Mouse (Mus musculus): ENCODE measurements around the gene Focad. TPM values are rescaled to one million over a fixed set of nuclear protein-coding genes. Genes with fewer than 3 reads are reported as not detected.
A peak's percentile ranks its signal among the peaks of the same experiment; 100 is the strongest.

The Focad gene
- polyA plus RNA-seq, 1 experiment from 2014 or later, result 18.0 TPM

DNA sequence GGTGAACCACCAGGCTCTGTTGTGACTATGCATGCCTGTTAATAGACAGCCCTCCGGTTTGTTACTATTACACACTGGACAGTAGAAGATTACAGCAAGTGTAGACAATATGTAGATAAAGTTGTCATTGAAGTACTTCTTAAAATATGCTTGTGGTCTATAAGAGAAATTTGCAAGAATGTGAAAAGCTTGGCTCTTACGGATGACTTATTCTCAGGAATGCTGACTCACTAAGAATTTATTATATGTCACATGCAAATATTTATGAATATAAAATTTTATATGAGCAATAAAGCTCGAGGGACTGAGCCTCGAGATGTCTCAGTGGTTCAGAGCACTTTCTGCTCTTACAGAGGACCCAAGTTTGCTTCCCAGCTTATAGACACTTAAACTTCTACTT, 240.1 kb downstream of the Focad start:
- Histone ChIP-seq H3K4me1 (ENCODE audit: control insufficient read depth, insufficient read depth, low read length) (no peaks in the 10 kb centered on the region), H3K4me2 (ENCODE audit: low read depth, low read length) (no peak overlapping the region), H3K36me3 (replicated peaks; ENCODE audit: control insufficient read depth, insufficient read depth, low read depth, low read length) (no peaks in the 10 kb centered on the region), H3K27me3 (ENCODE audit: control insufficient read depth, insufficient read depth, low read length) (no peaks in the 10 kb centered on the region), H3K4me3 (ENCODE audit: low read depth, low read length) (no peak overlapping the region), H3K9me3 (replicated peaks; ENCODE audit: control insufficient read depth, low read length) (no peaks in the 10 kb centered on the region), H3K27ac (replicated peaks; ENCODE audit: low read depth, low read length) (no peak overlapping the region), H3K9ac (replicated peaks; ENCODE audit: low read length) (no peak overlapping the region)
- WGBS, result 84% methylated on average over 4 of the region's 4 CpGs
- ATAC-seq (replicated peaks; ENCODE audit: insufficient number of reproducible peaks, low FRiP score, low TSS enrichment, low read depth) (no peak), DNase-seq (ENCODE audit: low spot score) (no peak)

DNA sequence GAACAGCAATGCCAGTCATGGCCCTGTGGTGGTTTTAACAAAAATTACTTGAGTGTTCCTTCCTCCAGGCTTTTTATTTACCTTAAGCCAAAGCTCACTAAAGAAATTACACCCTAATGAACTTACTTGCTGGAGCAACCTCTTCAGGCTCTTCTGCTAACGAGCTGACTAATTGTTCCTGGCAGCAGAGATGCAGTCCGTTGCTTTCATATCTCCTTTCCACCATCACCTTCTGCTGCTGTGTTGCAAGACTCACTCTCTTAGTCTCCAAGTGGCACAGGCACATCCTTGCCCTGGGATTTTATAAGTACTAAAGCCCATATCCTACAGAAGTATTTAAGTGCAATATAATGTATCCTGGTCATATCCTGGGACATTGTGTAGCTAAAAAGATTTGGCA, 242.3 kb downstream of the Focad start:
- WGBS, result 59% methylated on average over 2 of the region's 2 CpGs
- DNase-seq (ENCODE audit: low spot score) (no peak), ATAC-seq (replicated peaks; ENCODE audit: insufficient number of reproducible peaks, low FRiP score, low TSS enrichment, low read depth) (no peak)
- H3K27ac ChIP-seq (replicated peaks; ENCODE audit: low read depth, low read length), result no peak overlapping the region
- no peak overlapping the region for H3K4me3 ChIP-seq (ENCODE audit: low read depth, low read length)
- no peaks in the 10 kb centered on the region for H3K9me3 ChIP-seq (replicated peaks; ENCODE audit: control insufficient read depth, low read length)
- no peak overlapping the region for H3K9ac ChIP-seq (replicated peaks; ENCODE audit: low read length)
- no peaks in the 10 kb centered on the region for H3K4me1 ChIP-seq (ENCODE audit: control insufficient read depth, insufficient read depth, low read length)
- H3K4me2 ChIP-seq (ENCODE audit: low read depth, low read length), result no peak overlapping the region
- no peaks in the 10 kb centered on the region for H3K27me3 ChIP-seq (ENCODE audit: control insufficient read depth, insufficient read depth, low read length)
- no peaks in the 10 kb centered on the region for H3K36me3 ChIP-seq (replicated peaks; ENCODE audit: control insufficient read depth, insufficient read depth, low read depth, low read length)

DNA sequence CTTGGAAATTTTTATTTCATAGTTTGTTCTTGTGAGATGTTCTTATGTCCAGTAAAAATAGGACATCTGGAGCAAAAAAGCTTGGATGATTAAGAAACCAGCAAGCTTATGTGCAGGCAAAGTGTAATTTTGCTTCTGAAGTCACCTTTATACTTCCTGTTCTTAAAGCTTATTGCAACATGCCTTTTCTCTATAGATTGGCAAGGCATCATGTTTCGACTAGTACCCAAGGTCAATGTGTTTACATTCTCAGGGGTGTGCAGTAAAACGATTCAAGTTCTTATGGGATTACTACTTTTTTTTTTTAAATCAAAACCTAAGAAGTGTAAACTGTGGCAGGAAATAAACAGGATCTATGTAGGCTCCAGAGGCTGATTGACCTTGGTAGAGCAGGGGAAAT, 242.9 kb downstream of the Focad start:
- DNase-seq (ENCODE audit: low spot score) (no peak), ATAC-seq (replicated peaks; ENCODE audit: insufficient number of reproducible peaks, low FRiP score, low TSS enrichment, low read depth) (no peak)
- Histone ChIP-seq H3K9me3 (replicated peaks; ENCODE audit: control insufficient read depth, low read length) (no peaks in the 10 kb centered on the region), H3K36me3 (replicated peaks; ENCODE audit: control insufficient read depth, insufficient read depth, low read depth, low read length) (no peaks in the 10 kb centered on the region), H3K4me1 (ENCODE audit: control insufficient read depth, insufficient read depth, low read length) (no peaks in the 10 kb centered on the region), H3K4me3 (ENCODE audit: low read depth, low read length) (no peak overlapping the region), H3K27me3 (ENCODE audit: control insufficient read depth, insufficient read depth, low read length) (no peaks in the 10 kb centered on the region), H3K4me2 (ENCODE audit: low read depth, low read length) (no peak overlapping the region), H3K9ac (replicated peaks; ENCODE audit: low read length) (no peak overlapping the region), H3K27ac (replicated peaks; ENCODE audit: low read depth, low read length) (no peak overlapping the region)
- 46% methylated on average over 2 of the region's 2 CpGs for WGBS

DNA sequence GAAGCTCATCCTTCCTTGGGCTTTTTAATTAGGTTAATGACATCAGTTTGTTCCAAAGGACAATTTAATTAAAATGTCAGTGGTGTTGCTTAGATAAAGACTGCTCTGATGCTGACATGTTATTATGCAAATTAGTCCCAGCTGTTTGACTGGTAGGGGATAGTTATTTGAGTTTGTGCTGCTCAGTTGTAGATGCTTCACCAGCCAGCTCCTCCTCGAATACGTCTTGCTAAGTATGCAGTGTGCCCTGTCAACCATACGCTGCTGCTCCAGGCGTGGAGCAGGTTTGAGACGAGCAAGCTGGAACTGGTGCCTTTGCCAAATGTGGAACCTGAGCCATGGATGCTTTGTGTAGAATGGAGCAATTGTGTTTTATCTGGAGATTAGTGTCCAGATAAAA, 243.7 kb downstream of the Focad start:
- H3K27me3 ChIP-seq (ENCODE audit: control insufficient read depth, insufficient read depth, low read length), result no peaks in the 10 kb centered on the region
- H3K4me1 ChIP-seq (ENCODE audit: control insufficient read depth, insufficient read depth, low read length), result no peaks in the 10 kb centered on the region
- no peak overlapping the region for H3K9ac ChIP-seq (replicated peaks; ENCODE audit: low read length)
- H3K27ac ChIP-seq (replicated peaks; ENCODE audit: low read depth, low read length), result no peak overlapping the region
- no peak overlapping the region for H3K4me3 ChIP-seq (ENCODE audit: low read depth, low read length)
- H3K4me2 ChIP-seq (ENCODE audit: low read depth, low read length), result no peak overlapping the region
- H3K36me3 ChIP-seq (replicated peaks; ENCODE audit: control insufficient read depth, insufficient read depth, low read depth, low read length), result no peaks in the 10 kb centered on the region
- H3K9me3 ChIP-seq (replicated peaks; ENCODE audit: control insufficient read depth, low read length), result no peaks in the 10 kb centered on the region
- DNase-seq (ENCODE audit: low spot score), result peak; percentile 28
- 26% methylated on average over 5 of the region's 5 CpGs for WGBS
- no peak for ATAC-seq (replicated peaks; ENCODE audit: insufficient number of reproducible peaks, low FRiP score, low TSS enrichment, low read depth)

DNA sequence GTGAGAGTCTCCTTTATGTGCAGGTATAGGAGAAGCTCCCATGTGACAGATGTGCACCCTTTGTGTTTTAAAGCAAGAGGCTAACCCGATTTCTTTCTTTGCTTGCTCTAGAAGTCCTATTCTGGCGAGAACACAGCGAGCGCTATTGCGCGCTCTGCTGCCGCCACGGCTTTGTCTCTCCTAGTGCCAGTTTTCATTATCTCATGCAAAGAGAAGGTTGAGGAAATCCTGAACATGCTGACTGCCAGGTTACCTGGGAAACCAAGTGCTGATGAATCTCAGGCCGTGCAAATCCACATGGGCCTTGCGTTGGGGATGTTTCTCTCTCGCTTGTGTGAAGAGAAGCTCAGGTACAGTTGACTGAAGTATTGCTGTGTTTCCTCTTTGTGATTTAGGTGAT, 250.0 kb downstream of the Focad start:
- Histone ChIP-seq H3K4me1 (ENCODE audit: control insufficient read depth, insufficient read depth, low read length) (no peaks in the 10 kb centered on the region), H3K4me2 (ENCODE audit: low read depth, low read length) (no peak overlapping the region), H3K9ac (replicated peaks; ENCODE audit: low read length) (no peak overlapping the region), H3K4me3 (ENCODE audit: low read depth, low read length) (no peak overlapping the region), H3K9me3 (replicated peaks; ENCODE audit: control insufficient read depth, low read length) (no peaks in the 10 kb centered on the region), H3K27ac (replicated peaks; ENCODE audit: low read depth, low read length) (no peak overlapping the region), H3K36me3 (replicated peaks; ENCODE audit: control insufficient read depth, insufficient read depth, low read depth, low read length) (no peaks in the 10 kb centered on the region), H3K27me3 (ENCODE audit: control insufficient read depth, insufficient read depth, low read length) (no peaks in the 10 kb centered on the region)
- DNase-seq (ENCODE audit: low spot score) (no peak), ATAC-seq (replicated peaks; ENCODE audit: insufficient number of reproducible peaks, low FRiP score, low TSS enrichment, low read depth) (no peak)
- 86% methylated on average over 11 of the region's 11 CpGs for WGBS

DNA sequence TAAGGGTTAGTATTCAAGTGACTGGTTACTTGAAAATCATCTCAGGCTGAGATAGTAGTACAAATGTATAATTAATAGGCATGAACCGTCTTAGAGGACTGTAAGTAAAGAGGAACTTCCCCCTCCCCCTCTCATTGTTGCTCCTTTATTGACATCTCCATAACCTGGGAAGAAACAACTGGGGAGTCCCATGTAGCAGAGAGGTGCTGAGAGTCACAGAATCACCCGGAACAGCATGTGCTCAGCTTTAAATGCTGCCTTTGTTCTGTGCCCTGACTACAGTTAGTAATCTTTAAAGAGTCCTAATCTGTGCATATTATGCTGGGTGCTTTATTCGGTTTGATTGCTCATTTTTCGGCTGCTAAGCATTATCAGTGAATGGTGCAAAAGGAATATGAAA, 250.6 kb downstream of the Focad start:
- no peak overlapping the region for H3K4me3 ChIP-seq (ENCODE audit: low read depth, low read length)
- DNase-seq (ENCODE audit: low spot score), result no peak
- no peak overlapping the region for H3K4me2 ChIP-seq (ENCODE audit: low read depth, low read length)
- H3K9ac ChIP-seq (replicated peaks; ENCODE audit: low read length), result no peak overlapping the region
- H3K27me3 ChIP-seq (ENCODE audit: control insufficient read depth, insufficient read depth, low read length), result no peaks in the 10 kb centered on the region
- 80% methylated on average over 4 of the region's 4 CpGs for WGBS
- H3K9me3 ChIP-seq (replicated peaks; ENCODE audit: control insufficient read depth, low read length), result no peaks in the 10 kb centered on the region
- H3K4me1 ChIP-seq (ENCODE audit: control insufficient read depth, insufficient read depth, low read length), result no peaks in the 10 kb centered on the region
- ATAC-seq (replicated peaks; ENCODE audit: insufficient number of reproducible peaks, low FRiP score, low TSS enrichment, low read depth), result no peak
- H3K36me3 ChIP-seq (replicated peaks; ENCODE audit: control insufficient read depth, insufficient read depth, low read depth, low read length), result no peaks in the 10 kb centered on the region
- no peak overlapping the region for H3K27ac ChIP-seq (replicated peaks; ENCODE audit: low read depth, low read length)

DNA sequence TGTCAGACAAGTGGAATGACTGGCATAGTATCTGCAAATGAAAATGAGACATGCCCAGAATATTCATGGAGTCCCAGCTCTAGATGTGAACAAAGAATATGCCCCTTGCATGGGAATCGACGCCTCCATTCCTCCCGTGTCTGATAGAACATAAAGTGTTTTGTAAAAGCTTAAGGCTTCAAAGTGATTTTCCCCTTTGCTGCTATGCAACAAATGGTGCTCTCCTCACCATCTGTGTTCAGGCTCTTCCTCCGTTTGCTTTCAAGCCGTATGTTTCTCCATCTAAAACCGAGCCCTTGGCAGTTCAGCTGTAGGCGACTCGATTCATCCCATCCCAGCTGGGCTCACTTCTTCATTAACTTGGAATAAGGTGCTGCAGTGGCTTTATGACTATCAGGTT, 251.5 kb downstream of the Focad start:
- Histone ChIP-seq H3K27ac (replicated peaks; ENCODE audit: low read depth, low read length) (no peak overlapping the region), H3K4me3 (ENCODE audit: low read depth, low read length) (no peak overlapping the region), H3K27me3 (ENCODE audit: control insufficient read depth, insufficient read depth, low read length) (no peaks in the 10 kb centered on the region), H3K4me1 (ENCODE audit: control insufficient read depth, insufficient read depth, low read length) (no peaks in the 10 kb centered on the region), H3K4me2 (ENCODE audit: low read depth, low read length) (no peak overlapping the region), H3K9ac (replicated peaks; ENCODE audit: low read length) (no peak overlapping the region), H3K9me3 (replicated peaks; ENCODE audit: control insufficient read depth, low read length) (no peaks in the 10 kb centered on the region), H3K36me3 (replicated peaks; ENCODE audit: control insufficient read depth, insufficient read depth, low read depth, low read length) (no peaks in the 10 kb centered on the region)
- DNase-seq (ENCODE audit: low spot score) (no peak), ATAC-seq (replicated peaks; ENCODE audit: insufficient number of reproducible peaks, low FRiP score, low TSS enrichment, low read depth) (no peak)
- 81% methylated on average over 8 of the region's 8 CpGs for WGBS

DNA sequence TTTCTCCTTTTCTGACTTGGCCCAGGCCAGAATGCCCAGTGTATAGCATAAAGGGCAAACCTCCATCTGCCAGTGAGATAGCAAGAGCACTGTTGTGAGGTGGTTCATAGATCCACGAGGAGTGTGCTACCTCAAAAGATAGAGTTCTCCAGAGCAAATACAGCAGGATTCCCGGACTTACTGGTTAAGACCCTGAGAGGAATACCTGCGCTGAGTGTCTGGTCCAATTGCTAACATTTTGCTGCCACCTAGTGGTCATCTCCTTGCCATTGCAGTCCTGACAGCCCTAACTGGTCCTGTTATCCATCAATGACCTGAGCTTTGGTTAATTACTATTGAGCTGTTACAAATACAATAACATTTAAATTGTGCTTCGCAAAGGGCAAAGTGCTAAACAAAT, 256.5 kb downstream of the Focad start:
- Histone ChIP-seq H3K9me3 (replicated peaks; ENCODE audit: control insufficient read depth, low read length) (no peaks in the 10 kb centered on the region), H3K4me2 (ENCODE audit: low read depth, low read length) (no peak overlapping the region), H3K27ac (replicated peaks; ENCODE audit: low read depth, low read length) (no peak overlapping the region), H3K27me3 (ENCODE audit: control insufficient read depth, insufficient read depth, low read length) (no peaks in the 10 kb centered on the region), H3K9ac (replicated peaks; ENCODE audit: low read length) (no peak overlapping the region), H3K36me3 (replicated peaks; ENCODE audit: control insufficient read depth, insufficient read depth, low read depth, low read length) (no peaks in the 10 kb centered on the region), H3K4me3 (ENCODE audit: low read depth, low read length) (no peak overlapping the region), H3K4me1 (ENCODE audit: control insufficient read depth, insufficient read depth, low read length) (no peaks in the 10 kb centered on the region)
- DNase-seq (ENCODE audit: low spot score) (peak; percentile 92), ATAC-seq (replicated peaks; ENCODE audit: insufficient number of reproducible peaks, low FRiP score, low TSS enrichment, low read depth) (peak; percentile 72; the same call in 1 of the 2 replicates)
- 2% methylated on average over 4 of the region's 4 CpGs for WGBS

Data from embryonic facial prominence, embryonic 11.5 days (tissue).